Mouse (Mus musculus) midbrain, embryonic 15.5 days (tissue): ENCODE results near the gene Thap4. TPM values are rescaled to one million over a fixed set of nuclear protein-coding genes. Genes with fewer than 3 reads are reported as not detected.
A peak's percentile ranks its signal among the peaks of the same experiment; 100 is the strongest.
"Not testable (repeated sequence)": the region's sequence is repeated elsewhere in the genome, so short reads cannot be mapped to it uniquely, and the experiment has no call there.

Experiments used
- ATAC-seq: fragments of 200-750 bp; cut with Nextera tagmentation; replicated peaks from 2 replicates; pipeline ENCODE4 v1.8.0; 2017; ENCODE audit warnings: moderate TSS enrichment
- H3K27ac ChIP-seq: fragments of 300-500 bp; sonication (generic); 2 replicates; pipeline ENCODE4 v1.5.1; 2015; ENCODE audit warnings: mild to moderate bottlenecking, inconsistent platforms
- H3K27me3 ChIP-seq: fragments of 300-500 bp; sonication (generic); replicated peaks from 2 replicates; pipeline ENCODE4 v1.6.1; 2015; ENCODE audit warnings: inconsistent platforms
- H3K36me3 ChIP-seq: fragments of 300-500 bp; sonication (generic); replicated peaks from 2 replicates; pipeline ENCODE4 v1.6.1; 2015; ENCODE audit warnings: inconsistent platforms
- H3K4me1 ChIP-seq: fragments of 300-500 bp; sonication (generic); 2 replicates; pipeline ENCODE4 v1.6.1; 2015; ENCODE audit warnings: inconsistent platforms
- H3K4me2 ChIP-seq: fragments of 300-500 bp; sonication (generic); 2 replicates; pipeline ENCODE4 v1.6.1; 2015; ENCODE audit warnings: inconsistent platforms, mild to moderate bottlenecking, moderate library complexity
- H3K4me3 ChIP-seq: fragments of 300-500 bp; sonication (generic); 2 replicates; pipeline ENCODE4 v1.5.1; 2015; ENCODE audit warnings: mild to moderate bottlenecking, inconsistent platforms
- H3K9ac ChIP-seq: fragments of 300-500 bp; sonication (generic); 2 replicates; pipeline ENCODE4 v1.6.1; 2015; ENCODE audit warnings: mild to moderate bottlenecking, inconsistent platforms
- H3K9me3 ChIP-seq: fragments of 300-500 bp; sonication (generic); 2 replicates; pipeline ENCODE4 v1.6.1; 2016; ENCODE audit warnings: inconsistent platforms
- WGBS: fragments of 180-500 bp; shearing (Covaris S2); methylation state at CpG from one replicate; pipeline ENCODE4 v1.1.7; 2015; ENCODE audit warnings: mixed read lengths; 5-methylcytosine and 5-hydroxymethylcytosine counted together
- polyA plus RNA-seq: library from polyadenylated mRNA; unstranded; fragments of >200 nt; fragmentation: Nextera tagmentation; extraction: Ambion mirVana; gene quantifications from 2 replicates; pipeline ENCODE4 v1.2.1, GENCODE M21; 2015

Thap4 gene
- polyA plus RNA-seq, 1 experiment from 2014 or later: 54.7 TPM

DNA sequence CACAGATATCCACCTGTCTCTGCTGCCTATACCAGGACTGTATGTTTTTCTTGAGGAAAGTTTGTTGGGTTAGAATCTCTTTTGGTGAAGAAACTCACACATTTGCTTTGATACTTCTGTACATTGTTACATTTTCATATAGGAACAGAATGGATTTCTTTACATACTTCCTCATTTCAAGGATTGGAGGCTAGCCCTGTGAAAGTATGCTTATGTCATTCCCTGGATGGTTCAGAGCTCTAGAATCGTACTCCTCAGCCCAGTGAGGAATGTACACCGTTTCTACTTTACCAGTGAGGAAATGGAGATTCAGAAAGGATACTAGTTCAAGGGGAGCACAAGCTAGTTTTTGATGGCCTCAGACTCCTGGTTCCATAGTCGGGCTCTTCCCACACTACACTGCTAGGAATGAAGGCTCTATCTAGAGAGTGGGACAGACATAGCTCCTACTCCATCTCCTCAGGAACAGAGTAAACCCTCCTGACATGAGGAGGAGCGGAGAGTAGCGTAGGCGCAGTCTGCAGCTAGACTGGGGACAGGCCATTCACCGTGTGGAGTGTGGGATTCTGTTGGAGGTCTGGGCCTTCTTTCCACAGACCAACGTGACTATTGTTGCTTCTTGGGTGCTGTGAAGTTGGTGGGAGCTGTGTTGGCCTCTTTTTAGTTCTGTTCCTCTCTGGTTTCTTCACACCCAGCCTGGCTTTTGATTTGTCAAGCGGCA lies 10.4 kb upstream of the Thap4 start:
- Histone ChIP-seq H3K4me2 (no peak overlapping the region), H3K9ac (no peak overlapping the region), H3K4me1 (no peaks in the 10 kb centered on the region), H3K9me3 (no peaks in the 10 kb centered on the region), H3K27ac (no peak overlapping the region), H3K27me3 (no peaks in the 10 kb centered on the region), H3K36me3 (no peaks in the 10 kb centered on the region), H3K4me3 (no peak overlapping the region)
- WGBS: 96% methylated on average over 9 of the region's 9 CpGs
- no peak for ATAC-seq

DNA sequence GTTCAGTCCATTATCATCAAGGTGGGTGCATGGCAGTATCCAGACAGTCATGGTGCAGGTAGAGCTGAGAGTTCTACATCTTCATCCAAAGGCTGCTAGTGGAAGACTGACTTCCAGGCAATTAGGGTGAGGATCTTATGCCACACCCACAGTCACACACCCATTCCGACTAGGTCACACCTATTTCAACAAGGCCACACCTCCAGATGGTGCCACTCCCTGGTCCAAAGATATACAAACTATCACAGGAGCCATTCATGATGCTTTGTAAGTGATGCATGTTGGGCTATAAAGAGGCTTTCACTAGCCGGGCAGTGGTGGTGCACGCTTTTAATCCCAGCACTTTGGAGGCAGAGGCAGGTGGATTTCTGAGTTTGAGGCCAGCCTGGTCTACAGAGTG lies 8.9 kb upstream of the Thap4 start:
- not testable (repeated sequence) for H3K9ac ChIP-seq, H3K9me3 ChIP-seq, H3K4me1 ChIP-seq, H3K27ac ChIP-seq, H3K4me3 ChIP-seq, ATAC-seq, H3K36me3 ChIP-seq, H3K4me2 ChIP-seq, H3K27me3 ChIP-seq
- 91% methylated on average over 3 of the region's 3 CpGs for WGBS

DNA sequence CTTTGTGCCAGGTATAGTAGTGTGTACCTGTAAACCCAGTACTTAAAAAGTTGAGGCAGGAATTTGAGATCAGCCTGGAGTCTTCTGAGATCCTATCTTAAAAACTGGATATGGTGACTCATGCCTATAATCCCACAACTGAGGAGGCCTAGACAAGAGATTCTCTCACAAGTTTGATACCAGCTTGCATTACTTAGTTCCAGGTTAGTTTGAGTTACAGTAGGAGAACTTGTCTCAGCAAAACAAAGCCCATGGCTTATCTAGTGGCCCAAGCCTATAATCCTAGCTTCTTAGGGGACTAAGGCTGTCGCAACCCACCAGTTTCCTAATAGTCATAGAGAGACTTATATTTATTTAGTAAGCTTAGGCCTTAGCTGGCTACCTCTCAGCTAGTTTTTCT lies 5.4 kb upstream of the Thap4 start:
- H3K27ac ChIP-seq: no peak overlapping the region
- peaks cover 30% of the 10 kb centered on the region for H3K4me1 ChIP-seq
- H3K9me3 ChIP-seq: no peaks in the 10 kb centered on the region
- WGBS: 92% methylated on average over 1 of the region's 1 CpGs
- no peak overlapping the region for H3K4me2 ChIP-seq
- H3K27me3 ChIP-seq: no peaks in the 10 kb centered on the region
- ATAC-seq: no peak
- no peaks in the 10 kb centered on the region for H3K36me3 ChIP-seq
- no peak overlapping the region for H3K9ac ChIP-seq
- no peak overlapping the region for H3K4me3 ChIP-seq

DNA sequence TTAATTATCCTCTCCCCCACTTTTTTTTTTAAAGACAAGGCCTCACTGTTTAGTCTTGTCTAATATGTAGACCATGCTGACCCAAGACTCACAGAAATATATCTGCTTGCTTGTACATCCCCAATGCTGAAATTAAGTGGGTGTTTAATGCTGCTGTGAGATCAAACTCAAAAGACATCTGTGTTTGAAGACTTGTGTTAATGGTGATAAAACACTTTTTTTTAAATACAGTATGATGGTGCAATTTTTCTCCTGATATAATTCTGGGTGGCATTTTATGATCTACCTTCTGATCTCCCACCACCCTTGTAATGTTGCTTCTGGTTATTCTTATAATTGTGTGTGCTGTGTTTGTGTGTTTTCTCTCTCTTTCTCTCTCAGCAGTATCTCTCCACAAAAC lies 1.5 kb upstream of the Thap4 start:
- H3K9me3 ChIP-seq: no peaks in the 10 kb centered on the region
- no peaks in the 10 kb centered on the region for H3K36me3 ChIP-seq
- H3K4me3 ChIP-seq: no peak overlapping the region
- no peaks in the 10 kb centered on the region for H3K27me3 ChIP-seq
- no peak overlapping the region for H3K27ac ChIP-seq
- peaks cover 40% of the 10 kb centered on the region for H3K4me1 ChIP-seq
- peak overlapping the region; percentile 84 for H3K4me2 ChIP-seq
- no peak for ATAC-seq
- H3K9ac ChIP-seq: no peak overlapping the region

DNA sequence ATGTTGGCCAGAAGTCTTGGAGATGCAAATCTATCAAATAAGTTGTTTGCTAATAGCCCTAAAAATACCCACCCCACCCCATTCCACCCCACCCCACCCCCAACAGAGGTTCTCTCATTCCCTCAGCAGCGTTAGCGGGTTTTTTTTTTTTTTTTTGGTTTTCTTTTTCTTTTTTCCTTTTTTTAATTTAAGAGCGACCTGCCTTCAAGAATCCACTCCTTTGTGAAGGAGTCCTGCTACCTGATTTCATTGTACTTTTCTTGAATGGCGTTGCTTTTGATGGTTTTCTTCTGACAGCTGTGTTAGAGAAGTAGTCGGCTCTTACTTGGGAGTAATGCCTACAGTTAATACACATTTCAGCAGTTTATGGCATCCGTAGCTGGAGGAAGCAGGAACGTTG lies 954 bp upstream of the Thap4 start:
- peak overlapping the region; percentile 84 for H3K4me2 ChIP-seq
- peak overlapping the region; percentile 69; the same call in 1 of the 2 replicates for H3K9ac ChIP-seq
- peaks cover 40% of the 10 kb centered on the region for H3K4me1 ChIP-seq
- WGBS: 27% methylated on average over 7 of the region's 7 CpGs
- no peak for ATAC-seq
- 0 out of 2 replicates have a peak overlapping the region, but pooled peaks have one; percentile 79 for H3K27ac ChIP-seq
- no peaks in the 10 kb centered on the region for H3K9me3 ChIP-seq
- H3K4me3 ChIP-seq: peak overlapping the region; percentile 91
- H3K36me3 ChIP-seq: no peaks in the 10 kb centered on the region
- H3K27me3 ChIP-seq: no peaks in the 10 kb centered on the region

DNA sequence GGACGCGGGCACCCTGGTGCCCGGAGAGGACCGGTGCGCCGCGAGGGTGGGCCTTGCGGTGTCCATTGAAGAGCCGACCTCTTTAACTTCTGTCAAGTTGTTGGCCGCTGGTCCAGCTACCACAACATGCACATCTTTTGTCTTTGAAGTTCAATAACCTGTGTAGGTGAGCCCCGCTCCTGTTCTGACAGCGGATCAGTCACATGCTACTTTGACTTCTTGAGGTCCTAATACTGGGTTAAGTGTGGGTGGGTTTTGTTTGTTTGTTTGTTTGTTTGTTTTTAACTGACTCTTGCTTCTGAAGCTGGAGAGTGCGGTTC lies 587 bp upstream of the Thap4 start:
- no peak for ATAC-seq
- Histone ChIP-seq H3K9ac (peak overlapping the region; percentile 69), H3K4me3 (peak overlapping the region; percentile 91), H3K4me1 (peaks cover 40% of the 10 kb centered on the region), H3K9me3 (no peaks in the 10 kb centered on the region), H3K27ac (peak overlapping the region; percentile 79), H3K36me3 (no peaks in the 10 kb centered on the region), H3K27me3 (no peaks in the 10 kb centered on the region), H3K4me2 (peak overlapping the region; percentile 84)
- 1% methylated on average over 13 of the region's 13 CpGs for WGBS

DNA sequence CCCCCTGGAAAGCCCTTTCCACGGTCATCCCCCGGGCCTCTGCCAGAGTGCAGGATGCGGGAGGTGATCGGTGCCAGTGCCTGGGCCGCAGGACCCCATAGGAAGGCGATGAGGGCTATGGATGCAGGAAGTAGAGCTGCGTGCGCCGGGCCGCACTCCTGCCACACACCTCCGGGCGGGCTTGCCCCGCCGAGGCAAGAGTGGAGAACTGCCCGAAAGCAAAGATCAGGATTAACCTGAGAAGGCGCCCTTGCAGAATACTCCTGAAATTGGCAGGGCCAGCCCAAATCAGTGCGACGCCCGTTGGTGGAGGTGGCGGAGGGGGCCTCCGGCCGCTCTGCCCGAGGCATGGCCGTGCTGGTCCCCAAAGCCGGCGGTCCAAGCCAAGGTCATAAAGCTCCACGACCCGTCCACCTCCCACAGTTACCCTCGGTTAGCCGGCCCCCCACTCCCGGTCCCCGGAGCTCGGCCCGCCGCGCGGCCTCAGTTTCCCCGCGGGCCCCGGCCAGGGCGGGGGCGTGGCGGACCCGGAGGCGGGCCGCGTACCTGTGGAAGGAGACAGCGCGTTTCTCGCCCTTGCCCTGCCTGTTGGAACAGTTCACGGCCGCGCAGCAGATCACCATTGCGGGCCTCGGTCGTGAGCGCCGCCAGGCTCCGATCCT lies 622 bp downstream of the Thap4 start:
- H3K9ac ChIP-seq: peak overlapping the region; percentile 69
- peaks cover 12% of the 10 kb centered on the region; the same call in 1 of the 2 replicates for H3K36me3 ChIP-seq
- H3K4me3 ChIP-seq: peak overlapping the region; percentile 91
- no peaks in the 10 kb centered on the region for H3K27me3 ChIP-seq
- WGBS: under 1% methylated on average over 59 of the region's 59 CpGs
- H3K4me1 ChIP-seq: peaks cover 40% of the 10 kb centered on the region
- H3K9me3 ChIP-seq: no peaks in the 10 kb centered on the region
- peak; percentile 50 for ATAC-seq
- H3K27ac ChIP-seq: peak overlapping the region; percentile 79
- peak overlapping the region; percentile 84 for H3K4me2 ChIP-seq

DNA sequence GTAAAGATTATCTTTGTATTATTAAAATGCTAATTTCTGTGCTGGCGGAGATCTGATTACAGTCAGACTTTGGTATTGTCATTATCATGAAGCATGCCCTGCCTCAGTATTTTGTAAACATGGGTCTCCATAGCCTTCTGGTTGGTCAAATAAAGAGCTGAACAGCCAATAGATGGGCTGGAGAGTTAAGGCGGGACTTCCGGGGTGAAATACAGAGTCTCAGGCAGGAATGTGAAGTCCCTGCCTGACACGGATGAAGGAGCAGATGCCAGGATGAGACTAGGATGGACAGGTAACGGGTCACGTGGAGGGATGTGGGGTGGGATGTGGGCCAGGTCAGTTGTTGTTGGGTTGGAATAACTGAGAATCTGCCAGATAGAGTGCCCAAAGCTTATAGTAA lies 3.4 kb downstream of the Thap4 start, which contains the start of gene Atg4b:
TSS of gene Atg4b (plus strand) at position 211 of the 400 bp plus-strand sequence.
- no peak for ATAC-seq

DNA sequence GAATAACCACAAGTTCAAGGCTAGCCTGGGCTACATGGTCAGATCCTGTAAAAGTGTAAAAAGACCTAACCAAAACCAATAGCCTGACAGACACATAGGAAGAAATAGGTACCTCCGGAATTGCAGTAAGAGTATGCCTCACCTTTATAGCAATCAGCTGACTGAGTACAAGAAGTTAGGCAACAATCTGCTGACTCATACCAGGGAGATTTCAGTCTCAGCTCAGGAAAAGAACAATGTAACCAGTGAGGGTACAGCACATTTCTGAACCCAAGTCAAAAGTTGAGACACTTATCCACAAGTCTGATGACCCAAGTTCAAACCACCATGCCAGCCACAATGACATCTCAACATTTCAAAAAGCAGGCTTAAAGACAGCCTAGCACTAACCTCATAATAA lies 6.1 kb downstream of the Thap4 start:
- Histone ChIP-seq H3K4me3 (no peak overlapping the region), H3K27ac (no peak overlapping the region), H3K27me3 (no peaks in the 10 kb centered on the region), H3K4me1 (peaks cover 8% of the 10 kb centered on the region), H3K4me2 (no peak overlapping the region), H3K36me3 (peaks cover 21% of the 10 kb centered on the region; the same call in 1 of the 2 replicates), H3K9me3 (no peaks in the 10 kb centered on the region), H3K9ac (no peak overlapping the region)
- WGBS: 100% methylated on average over 1 of the region's 1 CpGs
- no peak for ATAC-seq

More for the DNA sequence above, 3.4 kb downstream of the Thap4 start, which contains the start of gene Atg4b:
- no peak within 1 kb of the TSS for H3K9ac ChIP-seq
- no peaks in the 10 kb centered on the region for H3K27me3 ChIP-seq
- peaks cover 21% of the 10 kb centered on the region; the same call in 1 of the 2 replicates for H3K36me3 ChIP-seq
- WGBS: 75% methylated on average over 6 of the region's 6 CpGs
- H3K4me2 ChIP-seq: no peak within 1 kb of the TSS
- no peaks in the 10 kb centered on the region for H3K9me3 ChIP-seq
- H3K4me3 ChIP-seq: no peak within 1 kb of the TSS
- H3K27ac ChIP-seq: no peak within 1 kb of the TSS
- peaks cover 20% of the 10 kb centered on the region for H3K4me1 ChIP-seq

DNA sequence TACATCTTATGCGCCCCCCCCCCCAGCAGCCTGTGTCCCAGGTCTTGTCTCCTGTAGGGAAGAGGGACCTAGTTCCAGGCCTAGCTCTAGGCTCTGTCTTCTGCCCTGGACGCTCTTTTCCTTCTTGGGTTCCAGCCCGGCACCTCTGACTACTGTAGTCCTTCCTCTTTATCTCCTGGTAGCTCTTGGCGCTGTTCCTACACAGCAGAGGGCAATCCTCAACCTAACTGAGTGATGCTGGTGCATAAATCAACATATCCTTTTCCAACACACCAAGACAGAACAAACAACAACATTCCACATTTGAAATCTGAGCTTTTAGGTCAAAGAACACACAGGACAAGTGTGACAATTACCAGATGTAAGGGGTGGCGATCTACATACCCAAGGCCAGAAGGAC lies 8.5 kb downstream of the Thap4 start:
- no peak for ATAC-seq
- Histone ChIP-seq H3K4me3 (no peak overlapping the region), H3K9ac (no peak overlapping the region), H3K27ac (no peak overlapping the region), H3K4me2 (no peak overlapping the region), H3K36me3 (peaks cover 21% of the 10 kb centered on the region; the same call in 1 of the 2 replicates), H3K9me3 (no peaks in the 10 kb centered on the region), H3K4me1 (no peaks in the 10 kb centered on the region), H3K27me3 (no peaks in the 10 kb centered on the region)
- 91% methylated on average over 5 of the region's 5 CpGs for WGBS

DNA sequence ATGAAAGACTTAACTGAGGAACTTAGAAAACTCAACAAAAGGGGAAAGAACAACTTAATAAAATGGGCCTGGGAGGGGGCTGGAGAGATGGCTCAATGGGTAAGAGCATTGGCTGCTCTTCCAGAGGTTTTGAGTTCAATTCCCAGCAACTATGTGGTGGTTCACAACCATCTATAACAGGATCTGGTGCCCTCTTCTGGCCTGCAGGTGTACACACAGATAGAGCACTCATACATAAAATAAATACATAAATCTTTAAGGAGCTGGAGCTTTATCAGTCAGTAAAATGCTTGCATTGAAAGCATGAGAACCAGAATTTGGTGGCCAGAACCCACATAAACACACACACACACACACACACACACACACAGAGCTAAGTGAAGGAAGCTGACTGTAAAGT lies 11.8 kb downstream of the Thap4 start:
- no peak overlapping the region for H3K4me2 ChIP-seq
- ATAC-seq: no peak
- no peak overlapping the region for H3K27ac ChIP-seq
- H3K36me3 ChIP-seq: no peaks in the 10 kb centered on the region
- no peak overlapping the region for H3K9ac ChIP-seq
- H3K4me1 ChIP-seq: no peaks in the 10 kb centered on the region
- no peaks in the 10 kb centered on the region for H3K27me3 ChIP-seq
- H3K4me3 ChIP-seq: no peak overlapping the region
- H3K9me3 ChIP-seq: no peaks in the 10 kb centered on the region

DNA sequence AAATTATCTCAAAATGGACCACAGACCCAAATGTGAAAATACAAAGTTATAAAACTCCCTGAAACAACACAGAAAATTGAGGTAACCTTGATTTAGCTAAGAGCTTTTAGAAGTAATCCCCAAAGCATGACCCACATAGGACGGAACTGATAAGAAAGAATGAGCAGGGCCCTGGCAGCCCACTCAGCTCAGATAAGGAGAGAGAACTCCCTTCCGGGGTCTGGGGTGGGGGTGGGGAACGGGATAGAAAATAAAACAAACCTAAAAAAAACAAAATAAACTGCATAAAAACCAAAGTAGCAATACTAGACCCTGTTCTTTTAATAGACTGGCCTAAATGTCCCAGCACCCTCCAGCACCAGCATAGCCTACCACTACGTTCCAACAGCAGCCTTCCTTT lies 12.7 kb downstream of the Thap4 start:
- H3K36me3 ChIP-seq: no peaks in the 10 kb centered on the region
- no peaks in the 10 kb centered on the region for H3K27me3 ChIP-seq
- no peaks in the 10 kb centered on the region for H3K4me1 ChIP-seq
- no peaks in the 10 kb centered on the region for H3K9me3 ChIP-seq
- no peak overlapping the region for H3K4me3 ChIP-seq
- no peak overlapping the region for H3K27ac ChIP-seq
- H3K9ac ChIP-seq: no peak overlapping the region
- 81% methylated on average over 4 of the region's 4 CpGs for WGBS
- no peak for ATAC-seq
- no peak overlapping the region for H3K4me2 ChIP-seq

DNA sequence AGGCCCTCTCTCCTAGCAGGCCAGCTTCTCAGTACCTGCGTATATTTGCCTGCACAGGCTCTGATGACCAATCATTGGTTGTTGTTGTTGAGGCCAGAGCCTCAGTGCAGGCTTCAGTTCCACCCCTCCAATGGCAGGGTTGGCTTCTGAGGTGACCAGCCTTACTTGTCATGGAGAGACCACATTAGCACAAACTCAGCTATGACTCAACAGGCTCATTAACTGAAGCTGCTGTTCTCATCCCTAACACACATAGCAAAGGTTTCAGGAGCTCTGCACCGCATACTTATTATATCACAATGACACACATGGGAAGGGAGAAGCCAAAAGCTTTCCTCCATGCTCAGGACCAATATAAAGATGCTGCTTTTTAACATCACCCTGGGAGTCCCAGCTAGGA lies 14.0 kb downstream of the Thap4 start:
- H3K4me2 ChIP-seq: no peak overlapping the region
- ATAC-seq: no peak
- H3K27ac ChIP-seq: no peak overlapping the region
- H3K9ac ChIP-seq: no peak overlapping the region
- H3K36me3 ChIP-seq: no peaks in the 10 kb centered on the region
- 96% methylated on average over 2 of the region's 2 CpGs for WGBS
- no peaks in the 10 kb centered on the region for H3K9me3 ChIP-seq
- H3K27me3 ChIP-seq: no peaks in the 10 kb centered on the region
- no peak overlapping the region for H3K4me3 ChIP-seq
- no peaks in the 10 kb centered on the region for H3K4me1 ChIP-seq
